Mouse (Mus musculus) adrenal gland, adult 2 months (tissue): ENCODE data around the gene Nps. TPM values are rescaled to one million over a fixed set of nuclear protein-coding genes. Genes with fewer than 3 reads are reported as not detected.

Experiments
- polyA plus RNA-seq: library from polyadenylated mRNA; depleted of rRNA; stranded (reverse); fragments of >200 nt; gene quantifications from 2 replicates; pipeline ENCODE4 v1.2.3, GENCODE M21; 2012; rRNA removed
- total RNA-seq, 2 experiments: library from RNA; stranded (reverse); gene quantifications; 2 replicates each; pipeline ENCODE4 v1.2.3; 2021

The Nps gene
- total and polyA plus RNA-seq, 3 experiments: not detected

Other genes with a start within 250 kb of the Nps start
- not detected for gene Foxi2, start 151.6 kb downstream of the Nps start, total RNA-seq
- gene Foxi2, start 151.6 kb downstream of the Nps start, polyA plus RNA-seq: not detected in 2 replicates